Mouse (Mus musculus): ENCODE results near the gene Lpin1.

Lpin1 gene

GRCm38 (mm10) chr12:16570371-16571060 is 40.2 kb downstream of the Lpin1 start:
- peak in 1 of 2 experiments; percentile 46 for DNase-seq

GRCm38 (mm10) chr12:16568936-16569650 is 41.7 kb downstream of the Lpin1 start:
- DNase-seq = no peak

GRCm38 (mm10) chr12:16568496-16568895 is 42.3 kb downstream of the Lpin1 start:
- DNase-seq = peak; percentile 83 to 92

- DNase-seq = no peak
These were observed 42.7 kb downstream of the Lpin1 start for GRCm38 (mm10) chr12:16568090-16568489.

DNA sequence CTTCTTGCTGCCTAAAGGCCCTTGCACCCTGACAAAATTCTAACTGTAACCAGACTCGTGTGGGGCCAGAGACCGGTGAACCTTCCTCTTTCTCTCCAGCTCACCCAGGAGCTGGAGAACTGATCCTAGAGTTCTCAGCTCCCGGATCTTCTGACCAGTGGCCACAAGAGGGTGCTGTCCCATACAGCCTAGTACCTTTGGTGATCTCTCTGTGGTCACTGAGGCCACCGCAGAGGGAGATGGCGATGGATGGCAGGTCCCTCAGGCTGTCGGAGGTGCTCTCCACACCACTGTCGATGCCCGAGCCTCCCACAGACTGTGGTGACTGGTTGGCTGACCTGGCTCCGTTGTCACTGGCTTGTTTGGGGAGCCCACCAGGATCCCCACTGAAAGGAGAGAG is 47.3 kb downstream of the Lpin1 start:
- DNase-seq = peak; percentile 82 to 84

DNA sequence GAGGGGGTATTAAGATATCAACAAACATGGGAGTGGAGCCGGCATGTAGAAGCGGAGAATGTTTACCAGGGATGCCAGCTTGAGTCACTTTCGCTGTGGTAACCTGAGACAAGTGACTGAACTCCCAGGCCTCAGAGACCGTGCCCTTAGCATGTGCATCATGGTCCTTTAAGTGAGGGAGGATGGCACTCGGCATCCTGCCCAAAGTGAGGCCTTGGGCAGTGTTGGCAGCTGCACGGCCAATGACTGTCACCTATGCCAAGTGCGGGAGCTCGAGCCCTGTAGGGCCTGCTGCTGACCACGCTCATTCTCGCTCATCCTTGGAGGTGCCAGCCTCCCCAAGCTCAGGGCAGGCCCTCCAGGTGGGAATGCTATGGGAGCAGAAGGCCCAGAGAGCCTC is 48.1 kb downstream of the Lpin1 start:
- peak; percentile 54 to 62 for DNase-seq

DNA sequence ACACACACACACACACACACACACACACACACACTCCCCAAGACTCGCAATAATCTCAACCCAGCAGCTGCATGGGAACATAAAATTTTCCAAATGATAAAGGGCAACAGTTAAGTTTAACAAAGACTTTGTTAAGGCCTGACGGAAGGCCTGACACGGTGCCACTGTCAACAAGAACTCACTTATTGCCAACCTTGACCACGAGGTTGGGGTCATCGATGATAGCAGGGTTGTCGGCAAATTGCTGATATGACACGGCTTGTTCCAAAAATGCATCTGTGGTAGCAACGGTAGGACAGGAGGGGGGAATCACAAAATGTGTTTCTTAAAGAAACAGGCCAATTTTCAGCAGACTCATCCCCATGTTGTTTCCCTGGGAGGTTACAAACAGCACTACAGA is 48.6 kb downstream of the Lpin1 start:
- no peak for DNase-seq

DNA sequence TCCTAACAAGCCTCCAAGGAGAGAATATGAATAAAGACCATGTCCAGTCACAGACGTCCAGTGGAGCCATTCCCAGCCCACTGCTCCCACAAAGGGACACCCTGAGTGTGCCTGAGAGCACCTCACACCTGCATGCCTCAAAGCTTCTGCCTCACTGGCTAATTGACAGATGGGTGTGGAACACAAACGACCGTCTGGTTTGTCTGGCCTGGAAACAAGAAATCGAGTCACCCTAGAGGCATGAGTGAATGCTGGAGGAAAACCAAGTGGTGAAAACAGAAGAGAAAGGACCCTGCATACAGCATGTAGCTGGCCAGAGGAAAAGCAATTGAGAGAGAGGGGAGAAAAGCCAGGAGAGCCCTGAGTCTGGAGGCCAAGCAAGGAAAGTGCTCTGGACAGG is 53.5 kb downstream of the Lpin1 start:
- DNase-seq = peak; percentile 77 to 78

GRCm38 (mm10) chr12:16554171-16554570 is 56.6 kb downstream of the Lpin1 start:
- peak; percentile 46 to 47 for DNase-seq

DNA sequence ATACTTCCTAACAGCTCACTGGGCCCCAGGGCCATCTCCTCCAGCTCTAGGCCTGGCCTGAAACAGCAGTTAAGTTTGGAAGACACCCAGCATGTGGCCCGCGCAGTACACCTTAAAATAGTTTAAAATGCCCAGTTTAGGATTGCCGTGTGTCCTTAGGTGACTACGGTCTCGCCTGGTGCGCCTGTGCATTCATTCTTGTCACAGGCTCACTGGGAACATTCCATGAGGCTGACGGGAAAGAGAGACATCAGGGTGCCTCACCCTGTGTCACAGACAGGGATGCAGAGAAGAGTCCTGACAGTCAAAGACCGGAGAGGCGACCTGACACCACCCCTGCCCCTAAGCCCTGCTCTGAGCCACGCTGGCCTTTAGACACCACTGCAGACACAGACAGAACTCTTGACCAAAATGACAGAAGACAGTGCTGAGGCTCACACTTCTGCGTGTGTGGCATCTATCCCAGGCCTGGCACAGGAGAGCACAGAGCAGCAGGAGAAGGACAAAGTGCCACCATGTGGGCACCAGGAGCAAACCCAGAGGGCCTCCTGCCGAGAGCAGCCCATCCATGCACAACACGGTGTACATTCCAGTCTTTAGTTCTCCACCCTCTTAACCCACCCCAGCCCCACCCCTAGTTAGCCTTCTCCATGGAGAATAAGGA is 58.5 kb downstream of the Lpin1 start:
- peak; percentile 52 to 78 for DNase-seq

DNA sequence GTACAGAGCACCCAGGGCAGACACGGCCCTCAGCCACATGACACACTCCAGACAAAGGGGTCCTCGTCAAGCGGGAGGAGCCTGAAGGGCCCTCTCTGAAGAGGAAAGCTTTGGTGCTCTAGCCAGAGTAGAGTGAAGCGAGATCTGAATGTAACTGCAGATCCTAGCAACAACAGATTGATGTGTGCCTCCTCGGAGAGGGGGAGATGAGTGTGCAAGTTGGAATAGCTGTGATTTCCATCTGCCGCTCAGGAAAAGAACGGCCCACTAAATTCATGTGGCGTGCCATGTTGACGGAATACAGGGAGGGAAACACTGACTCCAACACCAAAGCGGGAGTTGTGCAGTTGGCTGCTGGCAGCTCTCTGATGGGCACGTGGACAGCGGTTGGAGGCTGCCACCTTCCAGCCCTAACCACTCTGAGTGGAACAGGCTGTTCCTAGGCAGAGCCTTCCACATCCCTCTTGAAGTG is 59.7 kb downstream of the Lpin1 start:
- peak; percentile 54 to 59 for DNase-seq

- DNase-seq = no peak
These were observed 61.9 kb downstream of the Lpin1 start for GRCm38 (mm10) chr12:16548824-16549375.

DNA sequence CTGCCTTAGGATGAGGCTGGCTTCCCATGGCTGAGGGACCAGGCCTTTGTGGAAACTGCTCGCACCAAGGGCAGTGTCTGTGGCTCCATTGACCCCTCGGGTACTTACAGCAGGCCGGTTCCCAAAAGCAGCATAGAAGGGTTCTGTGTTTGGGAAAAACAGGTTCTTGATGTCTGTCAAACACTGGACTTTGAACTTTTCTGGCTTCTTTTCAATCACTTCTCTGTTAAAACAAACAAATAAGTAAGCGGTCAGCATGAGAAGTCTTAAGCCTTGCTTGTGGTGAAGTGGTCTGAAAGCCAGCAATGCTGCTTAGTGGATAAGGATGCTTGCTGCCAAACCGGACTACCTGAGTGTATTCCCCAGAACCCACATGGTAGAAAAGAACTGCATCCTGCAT is 69.2 kb downstream of the Lpin1 start:
- DNase-seq = no peak

- DNase-seq = no peak
These were observed 70.1 kb downstream of the Lpin1 start for GRCm38 (mm10) chr12:16540712-16541111.

DNA sequence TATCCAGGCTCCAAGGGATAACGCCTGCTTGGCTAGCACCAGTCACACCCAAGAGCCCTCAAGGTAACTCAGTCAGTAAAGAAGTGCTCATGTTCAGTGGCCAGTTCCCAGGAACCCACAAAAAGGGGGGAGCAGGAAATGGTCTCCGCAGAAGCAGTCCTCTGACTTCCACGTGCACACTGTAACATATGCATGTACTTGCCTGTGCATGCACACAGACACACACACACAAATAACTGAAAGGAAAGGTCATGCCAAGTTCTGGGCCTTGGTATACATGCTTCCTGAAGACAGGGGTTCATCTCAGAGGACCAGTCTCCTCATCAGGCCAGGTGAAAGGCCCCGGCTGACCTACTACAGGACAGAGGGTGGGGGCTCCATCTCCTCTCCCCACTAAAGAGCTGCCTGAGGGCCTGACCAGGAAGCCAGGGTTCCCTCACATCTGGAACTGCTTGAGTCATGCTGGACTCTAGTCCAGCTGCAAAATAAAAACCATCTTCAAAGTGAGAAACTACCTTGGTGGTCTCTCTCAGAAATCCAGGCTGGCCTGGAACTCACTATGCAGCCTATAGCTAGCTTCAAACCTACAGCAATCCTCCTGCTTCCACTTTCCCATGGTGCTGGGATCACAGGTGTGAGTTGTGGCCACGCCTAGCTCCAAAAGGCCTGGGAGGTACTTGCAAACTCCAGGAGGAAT is 70.7 kb downstream of the Lpin1 start:
- DNase-seq = no peak

DNA sequence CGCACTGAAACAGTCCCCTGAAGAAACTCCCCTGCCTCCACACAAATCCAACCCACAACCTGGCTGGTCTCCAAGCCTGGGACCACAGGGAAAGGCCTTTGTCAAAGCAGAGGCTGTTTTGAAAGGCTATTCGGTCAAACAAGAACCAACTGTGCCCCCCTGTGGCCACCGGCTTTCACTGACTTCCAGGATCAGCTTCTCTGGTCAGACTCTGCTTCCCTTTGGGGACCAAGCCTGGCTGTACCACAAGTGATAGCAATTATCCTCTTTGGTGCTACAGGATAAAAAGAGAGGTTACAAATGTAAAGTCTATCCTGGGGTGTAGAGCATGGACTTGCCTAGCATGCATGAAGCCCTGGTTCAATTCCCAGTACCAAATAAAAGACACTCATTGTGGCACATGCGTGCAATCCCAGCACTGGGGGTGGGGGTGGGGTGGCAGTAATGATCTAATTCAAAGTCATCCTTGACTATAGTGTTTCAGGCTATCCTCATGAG is 77.4 kb downstream of the Lpin1 start:
- peak; percentile 96 for DNase-seq

DNA sequence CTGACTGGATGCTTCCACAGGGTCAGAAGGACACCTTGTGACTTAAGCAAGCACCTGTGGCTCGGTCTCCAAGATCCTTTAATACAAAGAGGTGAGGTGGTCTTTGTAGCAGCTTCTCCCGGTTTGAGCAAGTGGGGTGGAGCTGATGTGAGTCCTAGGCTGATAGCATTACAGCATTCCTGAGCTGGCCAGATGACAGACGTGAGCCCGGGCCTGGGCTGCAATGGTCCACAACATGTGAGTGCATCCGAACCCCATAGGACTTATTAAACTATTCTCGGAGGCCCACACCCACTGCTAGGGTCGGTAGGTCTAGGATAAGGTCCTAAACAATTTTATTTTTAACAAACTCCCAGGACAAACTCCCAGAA is 77.9 kb downstream of the Lpin1 start:
- DNase-seq = no peak

- DNase-seq = peak; percentile 42 to 55
These were observed 78.6 kb downstream of the Lpin1 start for GRCm38 (mm10) chr12:16531956-16532859.

GRCm38 (mm10) chr12:16528650-16529049 is 82.1 kb downstream of the Lpin1 start:
- no peak for DNase-seq

DNA sequence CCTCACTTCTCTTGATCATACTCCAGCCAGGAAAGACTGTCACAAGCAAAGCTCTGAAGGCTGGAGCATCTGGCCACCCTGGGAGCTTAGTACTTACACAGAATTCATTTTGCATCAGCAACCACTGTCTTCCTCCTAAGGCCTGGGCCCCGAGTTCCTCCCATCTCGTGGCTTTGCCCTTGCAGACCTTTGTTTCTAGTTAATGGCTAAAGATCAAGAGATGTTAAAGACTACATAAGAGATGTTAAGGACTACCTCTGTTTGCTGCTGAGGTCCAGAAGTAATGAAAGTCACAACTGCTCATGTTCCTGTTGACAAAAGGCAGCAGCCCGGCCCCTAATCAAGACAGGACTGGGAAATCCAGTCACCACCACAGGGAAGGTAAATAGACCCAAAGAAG is 82.8 kb downstream of the Lpin1 start:
- DNase-seq = no peak

- no peak for DNase-seq
These were observed 83.9 kb downstream of the Lpin1 start for GRCm38 (mm10) chr12:16526862-16527261.

- no peak for DNase-seq
These were observed 84.6 kb downstream of the Lpin1 start for GRCm38 (mm10) chr12:16526134-16526533.

Measured in cerebellum, postnatal 10 days (tissue).